Mouse (Mus musculus): ENCODE measurements around the gene Bcat2.

DNA sequence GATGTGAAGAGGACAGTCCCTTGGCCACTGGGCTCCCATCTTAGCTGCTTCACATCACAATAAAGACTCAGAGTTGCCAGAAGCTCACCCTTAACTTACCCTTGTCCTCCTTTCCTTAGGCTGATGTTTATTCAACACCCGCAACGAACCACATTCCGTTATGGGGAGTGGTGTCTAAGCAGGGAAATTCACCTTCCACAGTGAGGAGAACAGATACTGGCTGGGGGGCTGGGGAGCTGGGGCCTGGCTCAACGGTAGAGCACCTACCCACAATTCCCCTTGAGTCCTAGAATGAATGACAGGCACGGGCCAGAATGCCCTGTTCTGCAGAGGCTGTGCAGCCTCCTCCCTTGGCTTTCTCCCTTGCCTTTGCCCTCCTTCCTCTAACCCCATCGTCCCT is 11.0 kb upstream of the Bcat2 start:
- TF ChIP-seq CTCF (IDR thresholded peaks at IDR 0.05; ENCODE audit: low read depth, low read length) (no peak), GATA1 (IDR thresholded peaks at IDR 0.05; ENCODE audit: borderline replicate concordance, low read length) (no peak)
